Mouse (Mus musculus): ENCODE measurements around the gene Reps1. TPM values are rescaled to one million over a fixed set of nuclear protein-coding genes. Genes with fewer than 3 reads are reported as not detected.
"Not testable (repeated sequence)": the region's sequence is repeated elsewhere in the genome, so short reads cannot be mapped to it uniquely, and the experiment has no call there.

The Reps1 gene
- polyA plus RNA-seq, 1 experiment from 2014 or later, result 3.0 TPM

- H3K27ac ChIP-seq (ENCODE audit: low read length), result no peak overlapping the region
- H3K9me3 ChIP-seq (replicated peaks; ENCODE audit: control insufficient read depth, low read length), result no peaks in the 10 kb centered on the region
- no peak overlapping the region for H3K4me3 ChIP-seq (ENCODE audit: low read depth, low read length)
- H3K9ac ChIP-seq (ENCODE audit: low read depth, low read length), result no peak overlapping the region
- WGBS (ENCODE audit: insufficient replicate concordance), result 76% methylated on average over 5 of the region's 5 CpGs
- no peaks in the 10 kb centered on the region for H3K27me3 ChIP-seq (ENCODE audit: control insufficient read depth, insufficient read depth, low read depth, low read length)
- H3K4me2 ChIP-seq (ENCODE audit: low read depth, low read length), result no peak overlapping the region
- ATAC-seq (ENCODE audit: low read depth), result no peak
- no peaks in the 10 kb centered on the region for H3K36me3 ChIP-seq (ENCODE audit: control insufficient read depth, insufficient read depth)
- H3K4me1 ChIP-seq (ENCODE audit: control insufficient read depth, low read depth, low read length), result no peaks in the 10 kb centered on the region
Observed at GRCm38 (mm10) chr10:18107471-18107870, 51.8 kb downstream of the Reps1 start.

- no peaks in the 10 kb centered on the region for H3K9me3 ChIP-seq (replicated peaks; ENCODE audit: control insufficient read depth, low read length)
- ATAC-seq (ENCODE audit: low read depth), result no peak
- no peak overlapping the region for H3K4me3 ChIP-seq (ENCODE audit: low read depth, low read length)
- no peaks in the 10 kb centered on the region for H3K4me1 ChIP-seq (ENCODE audit: control insufficient read depth, low read depth, low read length)
- no peak overlapping the region for H3K4me2 ChIP-seq (ENCODE audit: low read depth, low read length)
- no peak overlapping the region for H3K27ac ChIP-seq (ENCODE audit: low read length)
- no peak overlapping the region for H3K9ac ChIP-seq (ENCODE audit: low read depth, low read length)
- H3K36me3 ChIP-seq (ENCODE audit: control insufficient read depth, insufficient read depth), result no peaks in the 10 kb centered on the region
- H3K27me3 ChIP-seq (ENCODE audit: control insufficient read depth, insufficient read depth, low read depth, low read length), result no peaks in the 10 kb centered on the region
Observed at GRCm38 (mm10) chr10:18110940-18111339, 55.3 kb downstream of the Reps1 start.

- no peaks in the 10 kb centered on the region for H3K27me3 ChIP-seq (ENCODE audit: control insufficient read depth, insufficient read depth, low read depth, low read length)
- H3K4me3 ChIP-seq (ENCODE audit: low read depth, low read length), result no peak overlapping the region
- no peak for ATAC-seq (ENCODE audit: low read depth)
- H3K27ac ChIP-seq (ENCODE audit: low read length), result no peak overlapping the region
- H3K4me1 ChIP-seq (ENCODE audit: control insufficient read depth, low read depth, low read length), result no peaks in the 10 kb centered on the region
- no peaks in the 10 kb centered on the region for H3K9me3 ChIP-seq (replicated peaks; ENCODE audit: control insufficient read depth, low read length)
- peaks cover 3% of the 10 kb centered on the region; the same call in 1 of the 2 replicates for H3K36me3 ChIP-seq (ENCODE audit: control insufficient read depth, insufficient read depth)
- no peak overlapping the region for H3K4me2 ChIP-seq (ENCODE audit: low read depth, low read length)
- 60% methylated on average over 10 of the region's 10 CpGs for WGBS (ENCODE audit: insufficient replicate concordance)
- no peak overlapping the region for H3K9ac ChIP-seq (ENCODE audit: low read depth, low read length)
Observed at GRCm38 (mm10) chr10:18113473-18114093, 57.9 kb downstream of the Reps1 start.

GRCm38 (mm10) chr10:18118336-18118735, 62.7 kb downstream of the Reps1 start:
- Histone ChIP-seq H3K9me3 (replicated peaks; ENCODE audit: control insufficient read depth, low read length) (no peaks in the 10 kb centered on the region), H3K36me3 (ENCODE audit: control insufficient read depth, insufficient read depth) (peaks cover 17% of the 10 kb centered on the region), H3K4me2 (ENCODE audit: low read depth, low read length) (no peak overlapping the region), H3K27me3 (ENCODE audit: control insufficient read depth, insufficient read depth, low read depth, low read length) (no peaks in the 10 kb centered on the region), H3K4me1 (ENCODE audit: control insufficient read depth, low read depth, low read length) (no peaks in the 10 kb centered on the region), H3K27ac (ENCODE audit: low read length) (no peak overlapping the region), H3K9ac (ENCODE audit: low read depth, low read length) (no peak overlapping the region), H3K4me3 (ENCODE audit: low read depth, low read length) (no peak overlapping the region)
- 84% methylated on average over 8 of the region's 8 CpGs for whole genome bisulfite sequencing (ENCODE audit: insufficient replicate concordance)
- no peak for ATAC-seq (ENCODE audit: low read depth)

- Histone ChIP-seq H3K36me3 (ENCODE audit: control insufficient read depth, insufficient read depth) (no peaks in the 10 kb centered on the region), H3K9ac (ENCODE audit: low read depth, low read length) (no peak overlapping the region), H3K4me3 (ENCODE audit: low read depth, low read length) (no peak overlapping the region), H3K4me1 (ENCODE audit: control insufficient read depth, low read depth, low read length) (no peaks in the 10 kb centered on the region; the same call in 1 of the 2 replicates), H3K27me3 (ENCODE audit: control insufficient read depth, insufficient read depth, low read depth, low read length) (no peaks in the 10 kb centered on the region), H3K4me2 (ENCODE audit: low read depth, low read length) (no peak overlapping the region), H3K27ac (ENCODE audit: low read length) (no peak overlapping the region), H3K9me3 (replicated peaks; ENCODE audit: control insufficient read depth, low read length) (no peaks in the 10 kb centered on the region)
- WGBS (ENCODE audit: insufficient replicate concordance), result 83% methylated on average over 5 of the region's 5 CpGs
- no peak for ATAC-seq (ENCODE audit: low read depth)
Observed at GRCm38 (mm10) chr10:18130276-18130675, 74.6 kb downstream of the Reps1 start.

- Histone ChIP-seq H3K4me3 (ENCODE audit: low read depth, low read length) (no peak overlapping the region), H3K4me2 (ENCODE audit: low read depth, low read length) (no peak overlapping the region), H3K9ac (ENCODE audit: low read depth, low read length) (no peak overlapping the region), H3K9me3 (replicated peaks; ENCODE audit: control insufficient read depth, low read length) (no peaks in the 10 kb centered on the region), H3K36me3 (ENCODE audit: control insufficient read depth, insufficient read depth) (no peaks in the 10 kb centered on the region), H3K27ac (ENCODE audit: low read length) (no peak overlapping the region), H3K4me1 (ENCODE audit: control insufficient read depth, low read depth, low read length) (no peaks in the 10 kb centered on the region; the same call in 1 of the 2 replicates), H3K27me3 (ENCODE audit: control insufficient read depth, insufficient read depth, low read depth, low read length) (no peaks in the 10 kb centered on the region)
- ATAC-seq (ENCODE audit: low read depth), result no peak
- 64% methylated on average over 10 of the region's 10 CpGs for WGBS (ENCODE audit: insufficient replicate concordance)
Observed at GRCm38 (mm10) chr10:18131666-18132650, 76.3 kb downstream of the Reps1 start.

- not testable (repeated sequence) for H3K4me1 ChIP-seq (ENCODE audit: control insufficient read depth, low read depth, low read length); H3K4me2 ChIP-seq (ENCODE audit: low read depth, low read length); H3K36me3 ChIP-seq (ENCODE audit: control insufficient read depth, insufficient read depth); H3K27me3 ChIP-seq (ENCODE audit: control insufficient read depth, insufficient read depth, low read depth, low read length); H3K9me3 ChIP-seq (replicated peaks; ENCODE audit: control insufficient read depth, low read length); ATAC-seq (ENCODE audit: low read depth); H3K27ac ChIP-seq (ENCODE audit: low read length); H3K9ac ChIP-seq (ENCODE audit: low read depth, low read length)
- 47% methylated on average over 13 of the region's 26 CpGs for WGBS (ENCODE audit: insufficient replicate concordance)
- H3K4me3 ChIP-seq (ENCODE audit: low read depth, low read length), result peak overlapping the region; percentile 39; the same call in 1 of the 2 replicates
Observed at GRCm38 (mm10) chr10:18138853-18139503, 83.3 kb downstream of the Reps1 start.

GRCm38 (mm10) chr10:18139615-18140014, 84.0 kb downstream of the Reps1 start:
- Histone ChIP-seq H3K4me3 (ENCODE audit: low read depth, low read length) (peak overlapping the region; percentile 39), H3K9ac (ENCODE audit: low read depth, low read length) (no peak overlapping the region), H3K4me2 (ENCODE audit: low read depth, low read length) (0 out of 2 replicates have a peak overlapping the region, but pooled peaks have one; percentile 22), H3K4me1 (ENCODE audit: control insufficient read depth, low read depth, low read length) (no peaks in the 10 kb centered on the region), H3K9me3 (replicated peaks; ENCODE audit: control insufficient read depth, low read length) (no peaks in the 10 kb centered on the region), H3K27ac (ENCODE audit: low read length) (no peak overlapping the region), H3K36me3 (ENCODE audit: control insufficient read depth, insufficient read depth) (no peaks in the 10 kb centered on the region), H3K27me3 (ENCODE audit: control insufficient read depth, insufficient read depth, low read depth, low read length) (no peaks in the 10 kb centered on the region)
- no peak for ATAC-seq (ENCODE audit: low read depth)
- WGBS (ENCODE audit: insufficient replicate concordance), result 70% methylated on average over 5 of the region's 5 CpGs
